Mouse (Mus musculus) limb, embryonic 14.5 days (tissue): ENCODE data around the gene Pdcd6ip. TPM values are rescaled to one million over a fixed set of nuclear protein-coding genes. Genes with fewer than 3 reads are reported as not detected.

Source experiments
- ATAC-seq: fragments of 200-750 bp; cut with Nextera tagmentation; 2 replicates; pipeline ENCODE4 v1.8.0; 2017; ENCODE audit warnings: low read depth, moderate number of reproducible peaks, moderate TSS enrichment; ENCODE audit not compliant: low FRiP score
- DNase-seq: peaks from one replicate; pipeline ENCODE4 v3.0.0-alpha.2; 2015; ENCODE audit warnings: low spot score
- H3K27ac ChIP-seq: fragments of 300-500 bp; sonication (generic); replicated peaks from 2 replicates; pipeline ENCODE4 v1.5.1; 2014; ENCODE audit warnings: low read depth, mild to moderate bottlenecking, low read length, moderate library complexity, mixed read lengths
- H3K27me3 ChIP-seq: fragments of 300-500 bp; sonication (generic); 2 replicates; pipeline ENCODE4 v1.6.1; 2014; ENCODE audit warnings: low read length, mixed read lengths; ENCODE audit not compliant: control insufficient read depth, insufficient read depth
- H3K36me3 ChIP-seq: fragments of 300-500 bp; sonication (generic); 2 replicates; pipeline ENCODE4 v1.6.1; 2014; ENCODE audit warnings: mild to moderate bottlenecking, low read length, moderate library complexity, mixed read lengths; ENCODE audit not compliant: control insufficient read depth, insufficient read depth
- H3K4me1 ChIP-seq: fragments of 300-500 bp; sonication (generic); 2 replicates; pipeline ENCODE4 v1.6.1; 2014; ENCODE audit warnings: antibody characterized with exemption, low read length, mixed read lengths; ENCODE audit not compliant: control insufficient read depth, insufficient read depth
- H3K4me2 ChIP-seq: fragments of 300-500 bp; sonication (generic); replicated peaks from 2 replicates; pipeline ENCODE4 v1.6.1; 2014; ENCODE audit warnings: low read depth, mild to moderate bottlenecking, low read length, moderate library complexity; ENCODE audit not compliant: severe bottlenecking
- H3K4me3 ChIP-seq: fragments of 300-500 bp; sonication (generic); replicated peaks from 2 replicates; pipeline ENCODE4 v1.5.1; 2014; ENCODE audit warnings: low read length
- H3K9ac ChIP-seq: fragments of 300-500 bp; sonication (generic); 2 replicates; pipeline ENCODE4 v1.6.1; 2014; ENCODE audit warnings: mild to moderate bottlenecking, low read depth, low read length, moderate library complexity; ENCODE audit not compliant: severe bottlenecking
- H3K9me3 ChIP-seq: fragments of 300-500 bp; sonication (generic); 2 replicates; pipeline ENCODE4 v1.6.1; 2016; ENCODE audit warnings: low read length; ENCODE audit not compliant: control insufficient read depth
- POLR2A ChIP-seq: fragments of 200-500 bp; IDR thresholded peaks from 2 replicates; pipeline ENCODE4 v1.8.0; 2012; ENCODE audit warnings: inconsistent platforms, mild to moderate bottlenecking, moderate library complexity, borderline replicate concordance; ENCODE audit not compliant: insufficient read depth, insufficient read length; ENCODE audit errors: extremely low read depth
- WGBS: fragments of 180-500 bp; shearing (Covaris S2); extraction: QIAGEN DNeasy Blood & Tissue Kit; methylation state at CpG from one replicate; pipeline ENCODE4 v1.1.7; 2014; 5-methylcytosine and 5-hydroxymethylcytosine counted together
- polyA plus RNA-seq, 2 experiments: library from polyadenylated mRNA; depleted of rRNA in 1 of 2; stranded (reverse) in 1 of 2; unstranded in 1 of 2; fragments of >200 nt; fragmentation: Nextera tagmentation in 1 of 2; extraction: Ambion mirVana in 1 of 2; gene quantifications; 2 replicates each; pipeline versions ENCODE4 v1.2.1 to v1.2.3; 2012 to 2014

The Pdcd6ip gene
- polyA plus RNA-seq, 2 experiments = 64.0 to 74.4 TPM

- no peak for DNase-seq
- peaks cover 3% of the 10 kb centered on the region; the same call in 1 of the 2 replicates for H3K4me1 ChIP-seq
- H3K9me3 ChIP-seq = 0 out of 2 replicates have a peak, but pooled peaks cover 7% of the 10 kb centered on the region
- no peak for TF ChIP-seq POLR2A
- H3K36me3 ChIP-seq = no peaks in the 10 kb centered on the region
- H3K4me3 ChIP-seq = no peak overlapping the region
- no peak overlapping the region for H3K9ac ChIP-seq
- H3K27me3 ChIP-seq = no peaks in the 10 kb centered on the region
- H3K4me2 ChIP-seq = no peak overlapping the region
- ATAC-seq = no peak
- WGBS = 64% methylated on average over 8 of the region's 8 CpGs
- H3K27ac ChIP-seq = no peak overlapping the region
Measured at GRCm38 (mm10) chr9:113633168-113633744, 74.8 kb downstream of the Pdcd6ip start.

GRCm38 (mm10) chr9:113632350-113633043 is 75.6 kb downstream of the Pdcd6ip start:
- Histone ChIP-seq H3K9me3 (0 out of 2 replicates have a peak, but pooled peaks cover 7% of the 10 kb centered on the region), H3K27ac (no peak overlapping the region), H3K9ac (no peak overlapping the region), H3K36me3 (no peaks in the 10 kb centered on the region), H3K4me3 (no peak overlapping the region), H3K4me1 (peaks cover 3% of the 10 kb centered on the region; the same call in 1 of the 2 replicates), H3K4me2 (no peak overlapping the region), H3K27me3 (no peaks in the 10 kb centered on the region)
- no peak for TF ChIP-seq POLR2A
- ATAC-seq (no peak), DNase-seq (no peak)
- 76% methylated on average over 9 of the region's 9 CpGs for WGBS

GRCm38 (mm10) chr9:113629632-113630031 is 78.4 kb downstream of the Pdcd6ip start:
- Histone ChIP-seq H3K9ac (no peak overlapping the region), H3K4me2 (no peak overlapping the region), H3K4me1 (peaks cover 3% of the 10 kb centered on the region; the same call in 1 of the 2 replicates), H3K9me3 (peaks cover 6% of the 10 kb centered on the region; the same call in 1 of the 2 replicates), H3K27me3 (no peaks in the 10 kb centered on the region), H3K27ac (no peak overlapping the region), H3K4me3 (no peak overlapping the region), H3K36me3 (no peaks in the 10 kb centered on the region)
- WGBS = 9% methylated on average over 9 of the region's 9 CpGs
- peak; percentile 70 for DNase-seq
- no peak for TF ChIP-seq POLR2A
- no peak for ATAC-seq

GRCm38 (mm10) chr9:113629191-113629590 is 78.9 kb downstream of the Pdcd6ip start:
- peaks cover 6% of the 10 kb centered on the region; the same call in 1 of the 2 replicates for H3K9me3 ChIP-seq
- peaks cover 3% of the 10 kb centered on the region; the same call in 1 of the 2 replicates for H3K4me1 ChIP-seq
- H3K36me3 ChIP-seq = no peaks in the 10 kb centered on the region
- H3K4me2 ChIP-seq = no peak overlapping the region
- no peak for ATAC-seq
- H3K4me3 ChIP-seq = no peak overlapping the region
- 78% methylated on average over 11 of the region's 11 CpGs for WGBS
- H3K27ac ChIP-seq = no peak overlapping the region
- no peak for TF ChIP-seq POLR2A
- DNase-seq = no peak
- no peaks in the 10 kb centered on the region for H3K27me3 ChIP-seq
- no peak overlapping the region for H3K9ac ChIP-seq

GRCm38 (mm10) chr9:113628780-113629179 is 79.3 kb downstream of the Pdcd6ip start:
- Histone ChIP-seq H3K4me3 (no peak overlapping the region), H3K27me3 (no peaks in the 10 kb centered on the region), H3K4me2 (no peak overlapping the region), H3K4me1 (peaks cover 3% of the 10 kb centered on the region; the same call in 1 of the 2 replicates), H3K9ac (no peak overlapping the region), H3K36me3 (no peaks in the 10 kb centered on the region), H3K9me3 (peaks cover 6% of the 10 kb centered on the region; the same call in 1 of the 2 replicates), H3K27ac (no peak overlapping the region)
- no peak for TF ChIP-seq POLR2A
- no peak for DNase-seq
- ATAC-seq = no peak
- WGBS = 91% methylated on average over 1 of the region's 1 CpGs
